Mouse (Mus musculus) ES-Bruce4 (cell line): ENCODE data around the gene Srsf3.

Experiments
- CTCF ChIP-seq: IDR thresholded peaks from one replicate; pipeline ENCODE4 v1.8.1; 2011; ENCODE audit warnings: low read depth, low read length
- EP300 ChIP-seq: IDR thresholded peaks from 2 replicates; pipeline ENCODE4 v1.6.1; 2011; ENCODE audit warnings: low read depth, low read length; ENCODE audit not compliant: insufficient read depth

GRCm38 (mm10) chr17:29071820-29072219, 39.4 kb downstream of the Srsf3 start:
- TF ChIP-seq CTCF (no peak), EP300 (no peak)
